Mouse (Mus musculus): ENCODE results near the gene Nr1d1. TPM values are rescaled to one million over a fixed set of nuclear protein-coding genes. Genes with fewer than 3 reads are reported as not detected.

Nr1d1 gene
- polyA plus RNA-seq, 1 experiment = 206 TPM

DNA sequence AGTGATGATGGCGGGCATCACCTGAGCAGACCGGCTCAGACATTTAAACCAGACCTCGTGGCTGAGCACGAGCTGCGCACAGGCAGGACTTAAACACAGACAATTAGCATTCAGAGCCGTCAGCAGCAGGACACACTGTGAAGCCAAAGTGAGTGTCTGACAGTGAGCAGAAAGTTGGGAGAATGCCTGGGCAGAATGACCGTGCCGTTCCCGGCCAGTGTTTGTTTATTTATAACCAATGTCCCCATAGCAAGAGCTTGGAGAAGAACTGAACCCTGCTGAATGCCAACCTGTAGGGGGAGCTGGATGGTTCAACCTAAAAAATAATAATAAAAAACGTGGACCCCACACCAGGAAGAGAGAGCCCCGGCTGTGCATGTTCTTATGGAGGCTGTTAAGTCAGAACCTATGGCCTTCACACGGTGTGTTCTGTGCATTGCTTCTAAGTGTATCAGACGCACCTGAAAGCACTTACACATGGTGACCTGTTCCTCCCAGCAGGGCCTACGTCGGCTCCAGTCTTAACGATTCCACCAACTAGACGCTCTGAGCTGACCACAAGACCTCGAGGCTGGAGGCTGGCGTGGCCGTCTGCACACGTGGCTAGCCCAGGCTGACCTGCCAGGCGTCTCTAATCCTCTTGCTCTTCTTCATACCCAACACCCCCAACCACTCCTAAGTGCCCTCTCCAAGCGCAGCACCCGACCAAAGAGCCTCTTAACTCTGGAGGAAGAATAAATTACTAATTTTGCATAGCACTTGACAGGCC lies 53.5 kb downstream of the Nr1d1 start:
- H3K27me3 ChIP-seq (ENCODE audit: control insufficient read depth, insufficient read depth, low read length) = no peaks in the 10 kb centered on the region
- no peak overlapping the region for H3K4me3 ChIP-seq (ENCODE audit: low read depth, low read length)
- H3K4me1 ChIP-seq (ENCODE audit: control insufficient read depth, insufficient read depth, insufficient read length, low read length) = peaks cover 2% of the 10 kb centered on the region; the same call in 1 of the 2 replicates
- H3K36me3 ChIP-seq (ENCODE audit: control insufficient read depth, insufficient read depth, low read length) = peaks cover 14% of the 10 kb centered on the region
- 66% methylated on average over 24 of the region's 24 CpGs for WGBS
- peak overlapping the region; percentile 49; the same call in 1 of the 2 replicates for H3K27ac ChIP-seq (ENCODE audit: insufficient read depth, low read depth, low read length)
- TF ChIP-seq POLR2A (IDR thresholded peaks at IDR 0.05; ENCODE audit: low read depth, low read length) = no peak
- peak; percentile 24; the same call in 1 of the 2 replicates for TF ChIP-seq CTCF (IDR thresholded peaks at IDR 0.05; ENCODE audit: extremely low read depth, insufficient read length, insufficient replicate concordance, low read depth, low read length)

DNA sequence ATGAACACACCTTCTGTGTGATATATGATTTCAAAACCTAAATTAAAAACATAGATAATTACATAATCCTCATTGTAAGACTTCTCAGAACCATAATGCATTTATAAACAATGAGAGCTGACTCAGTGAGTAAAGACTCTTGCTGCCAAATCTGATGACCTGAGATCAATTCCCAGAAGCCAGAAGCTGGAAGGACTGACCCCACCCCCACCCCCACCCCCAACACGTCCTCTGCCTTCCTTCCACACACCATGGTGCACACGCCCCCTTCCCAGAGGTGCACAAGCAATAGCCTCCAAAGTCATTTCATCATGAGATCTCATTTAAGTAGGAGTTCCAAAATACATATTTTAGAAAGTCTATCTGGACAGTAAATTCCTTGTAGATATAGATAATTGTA lies 54.4 kb downstream of the Nr1d1 start:
- peaks cover 14% of the 10 kb centered on the region for H3K36me3 ChIP-seq (ENCODE audit: control insufficient read depth, insufficient read depth, low read length)
- H3K4me1 ChIP-seq (ENCODE audit: control insufficient read depth, insufficient read depth, insufficient read length, low read length) = peaks cover 2% of the 10 kb centered on the region; the same call in 1 of the 2 replicates
- WGBS = 81% methylated on average over 2 of the region's 2 CpGs
- H3K4me3 ChIP-seq (ENCODE audit: low read depth, low read length) = no peak overlapping the region
- no peaks in the 10 kb centered on the region for H3K27me3 ChIP-seq (ENCODE audit: control insufficient read depth, insufficient read depth, low read length)
- TF ChIP-seq CTCF (IDR thresholded peaks at IDR 0.05; ENCODE audit: extremely low read depth, insufficient read length, insufficient replicate concordance, low read depth, low read length) (no peak), POLR2A (IDR thresholded peaks at IDR 0.05; ENCODE audit: low read depth, low read length) (no peak)
- H3K27ac ChIP-seq (ENCODE audit: insufficient read depth, low read depth, low read length) = no peak overlapping the region

Other genes starting within 250 kb of the Nr1d1 start
- 6.6 and 9.7 TPM in 2 replicates for gene Ikzf3, start 229.3 kb downstream of the Nr1d1 start, polyA plus RNA-seq (2012; rRNA removed)
- not detected in 2 replicates for gene Zpbp2, start 224.2 kb downstream of the Nr1d1 start, polyA plus RNA-seq (2012; rRNA removed)
- gene Ormdl3, start 188.0 kb downstream of the Nr1d1 start, polyA plus RNA-seq (2012; rRNA removed) = 46.3 and 105 TPM in 2 replicates
- not detected in 2 replicates for gene Lrrc3c, start 177.0 kb downstream of the Nr1d1 start, polyA plus RNA-seq (2012; rRNA removed)
- not detected in 2 replicates for gene Gm12355, start 149.7 kb downstream of the Nr1d1 start, polyA plus RNA-seq (2012; rRNA removed)
- gene Gsdma3, start 149.0 kb downstream of the Nr1d1 start, polyA plus RNA-seq (2012; rRNA removed) = not detected in 2 replicates
- 0.49 and 75.8 TPM in 2 replicates for gene Gsdma2, start 128.6 kb downstream of the Nr1d1 start, polyA plus RNA-seq (2012; rRNA removed)
- 0.25 and 0.41 TPM in 2 replicates for gene Gsdma, start 111.0 kb downstream of the Nr1d1 start, polyA plus RNA-seq (2012; rRNA removed)
- 86.4 and 139 TPM in 2 replicates for gene Psmd3, start 92.8 kb downstream of the Nr1d1 start, polyA plus RNA-seq (2012; rRNA removed)
- gene Csf3, start 74.1 kb downstream of the Nr1d1 start, polyA plus RNA-seq (2012; rRNA removed) = 0.10 TPM in 1 of 2 replicates, not detected in the other
- gene Med24, start 45.9 kb downstream of the Nr1d1 start, polyA plus RNA-seq (2012; rRNA removed) = 23.8 and 49.5 TPM in 2 replicates
- 46.5 and 128 TPM in 2 replicates for gene Thra, start 34.7 kb downstream of the Nr1d1 start, polyA plus RNA-seq (2012; rRNA removed)
- 19.8 and 38.5 TPM in 2 replicates for gene Msl1, start 20.2 kb upstream of the Nr1d1 start, polyA plus RNA-seq (2012; rRNA removed)
- gene Casc3, start 29.6 kb upstream of the Nr1d1 start, polyA plus RNA-seq (2012; rRNA removed) = 11.7 and 22.0 TPM in 2 replicates
- gene Rapgefl1, start 61.5 kb upstream of the Nr1d1 start, polyA plus RNA-seq (2012; rRNA removed) = 11.4 and 47.6 TPM in 2 replicates
- 11.4 and 27.3 TPM in 2 replicates for gene Wipf2, start 88.3 kb upstream of the Nr1d1 start, polyA plus RNA-seq (2012; rRNA removed)
- gene Cdc6, start 132.5 kb upstream of the Nr1d1 start, polyA plus RNA-seq (2012; rRNA removed) = 0.37 and 0.65 TPM in 2 replicates
- gene Rara, start 152.5 kb upstream of the Nr1d1 start, polyA plus RNA-seq (2012; rRNA removed) = 25.3 and 56.3 TPM in 2 replicates
- 3.6 and 5.8 TPM in 2 replicates for gene Gjd3, start 207.7 kb upstream of the Nr1d1 start, polyA plus RNA-seq (2012; rRNA removed)
- 1.7 and 5.8 TPM in 2 replicates for gene Top2a, start 248.9 kb upstream of the Nr1d1 start, polyA plus RNA-seq (2012; rRNA removed)